Mouse (Mus musculus) R1 (cell line): ENCODE measurements around the gene Thg1l.

ENCODE experiments used
- DNase-seq: peaks from one replicate; pipeline ENCODE4 v3.0.0-alpha.2; 2018; ENCODE audit warnings: low read depth, low spot score

Gene Thg1l

DNA sequence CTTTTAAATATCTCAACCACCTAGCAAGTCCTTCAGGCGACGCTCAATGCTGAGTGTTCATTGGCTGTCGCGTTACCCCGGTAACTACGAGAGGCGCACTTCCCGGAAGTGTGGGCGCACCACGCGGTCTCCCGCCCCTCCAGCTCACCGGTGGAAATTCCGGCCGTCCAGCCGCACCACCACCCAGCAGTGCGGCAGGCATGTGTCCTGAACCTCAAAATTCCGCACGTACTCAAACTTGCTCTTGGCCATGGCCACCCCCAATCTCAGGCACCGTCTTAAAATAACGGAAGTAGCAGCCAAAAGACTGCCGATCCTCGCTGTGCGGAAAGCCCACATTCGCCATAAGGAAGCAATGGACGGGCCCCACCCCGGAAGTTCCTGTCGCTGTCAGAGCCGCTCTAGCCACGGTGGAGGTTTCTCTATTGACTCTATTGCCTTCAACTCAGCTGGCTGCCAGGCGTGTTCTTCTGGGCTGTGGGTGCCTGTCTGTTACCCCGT, at the start of gene Thg1l:
Thg1l (minus strand) TSS at position 368 of the 501 bp plus-strand sequence.
- peak; percentile 93 for DNase-seq

DNA sequence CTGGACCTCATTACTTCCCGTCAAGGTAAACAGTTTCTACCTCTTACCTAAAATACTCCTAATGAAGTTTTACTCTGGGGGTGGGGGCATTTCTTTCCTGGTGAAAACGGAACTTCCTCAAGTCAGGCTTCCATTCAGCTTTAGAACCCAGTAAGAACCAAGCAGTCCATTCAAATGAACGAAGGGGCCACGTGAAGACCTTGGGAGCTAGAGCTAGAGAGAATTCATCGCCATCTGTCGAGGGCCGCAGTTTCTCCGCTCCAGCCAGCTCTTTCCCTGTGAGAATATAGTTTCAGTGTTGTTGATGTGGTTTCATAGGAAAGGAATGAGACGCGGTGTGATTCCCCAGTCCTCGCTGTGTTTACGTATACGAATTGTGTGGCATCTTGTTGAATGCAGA, 36.8 kb upstream of the Thg1l start:
- peak; percentile 17 for DNase-seq

- peak; percentile 69 for DNase-seq
These were observed 36.3 kb upstream of the Thg1l start for GRCm38 (mm10) chr11:45991604-45992003.

DNA sequence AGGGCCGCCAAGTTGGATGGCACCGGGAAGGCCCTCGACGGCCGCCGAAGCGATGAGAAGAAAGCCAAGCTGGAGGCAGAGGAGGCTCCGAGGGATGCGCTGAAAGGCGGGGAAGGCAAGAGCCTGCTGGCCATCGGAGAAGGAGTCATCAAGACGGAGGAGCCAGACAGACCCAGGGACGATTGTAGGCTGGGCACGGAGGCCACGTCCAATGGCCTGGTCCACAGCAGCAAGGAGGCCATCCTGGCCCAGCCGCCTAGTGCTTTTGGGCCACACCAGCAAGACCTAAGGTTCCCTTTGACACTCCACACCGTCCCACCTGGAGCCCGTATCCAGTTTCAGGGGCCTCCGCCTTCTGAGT, 25.6 kb upstream of the Thg1l start:
- DNase-seq: no peak

GRCm38 (mm10) chr11:45979946-45980892, 24.9 kb upstream of the Thg1l start, which contains the start of gene Sox30:
Gene Sox30 (plus strand): TSS chr11:45980310.
- DNase-seq: peak; percentile 97

GRCm38 (mm10) chr11:45976061-45976460, 20.8 kb upstream of the Thg1l start:
- no peak for DNase-seq

GRCm38 (mm10) chr11:45974466-45974865, 19.2 kb upstream of the Thg1l start:
- no peak for DNase-seq

DNA sequence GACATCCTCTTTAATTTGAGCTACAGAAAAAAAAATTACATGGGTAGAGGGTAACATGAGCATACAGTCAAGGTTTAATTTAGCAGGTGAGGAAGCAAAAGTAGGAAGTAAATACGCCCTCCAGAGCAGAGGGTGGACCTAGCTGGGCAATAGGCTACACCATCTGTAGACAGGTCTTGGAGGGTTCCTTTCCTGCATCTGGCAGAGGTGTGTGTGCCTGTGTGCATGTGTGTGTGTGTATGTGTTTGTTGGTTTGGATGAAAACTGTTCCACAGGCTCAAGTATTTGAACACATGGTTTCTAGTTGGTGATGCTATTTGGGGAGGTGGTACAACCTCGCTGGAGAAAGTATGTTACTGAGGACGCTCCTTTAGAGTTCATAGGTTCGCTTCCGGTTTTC, 18.3 kb upstream of the Thg1l start:
- no peak for DNase-seq

GRCm38 (mm10) chr11:45968466-45968865, 13.2 kb upstream of the Thg1l start:
- peak; percentile 71 for DNase-seq

GRCm38 (mm10) chr11:45966896-45967295, 11.6 kb upstream of the Thg1l start:
- DNase-seq: no peak

DNA sequence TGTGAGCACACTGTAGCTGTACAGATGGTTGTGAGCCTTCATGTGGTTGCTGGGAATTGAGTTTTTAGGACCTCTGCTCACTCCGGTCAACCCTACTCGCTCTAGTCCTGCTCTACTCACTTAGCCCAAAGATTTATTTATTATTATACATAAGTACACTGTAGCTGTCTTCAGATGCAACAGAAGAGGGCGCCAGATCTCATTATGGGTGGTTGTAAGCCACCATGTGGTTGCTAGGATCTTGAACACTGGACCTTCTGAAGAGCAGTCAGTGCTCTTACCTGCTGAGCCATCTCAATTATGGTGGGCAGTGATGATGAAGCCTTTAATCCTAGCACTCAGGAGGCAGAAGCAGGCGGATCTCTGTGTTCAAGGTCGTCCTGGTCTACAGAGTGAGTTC, 4.7 kb upstream of the Thg1l start:
- DNase-seq: peak; percentile 46

GRCm38 (mm10) chr11:45959598-45959997, 4.3 kb upstream of the Thg1l start:
- peak; percentile 46 for DNase-seq

DNA sequence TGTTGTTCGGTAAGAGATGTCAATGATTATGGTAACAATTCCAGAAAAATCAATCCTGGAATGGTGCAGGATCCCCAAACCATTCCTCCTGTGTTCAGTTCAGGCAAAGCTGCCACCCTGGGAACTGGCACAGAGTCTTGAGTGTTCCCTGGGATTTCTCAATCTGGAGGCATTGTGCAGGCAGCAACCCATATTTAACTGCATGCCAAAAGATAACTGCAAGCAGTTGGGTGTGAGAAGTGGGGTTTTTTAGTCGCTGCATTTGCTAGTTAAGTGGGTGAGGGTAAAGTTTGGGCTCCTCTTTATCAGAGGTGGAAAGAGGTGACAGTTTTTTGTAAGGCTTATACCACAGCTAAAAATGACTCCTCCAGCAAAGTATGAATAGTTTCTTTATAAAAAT, 7.8 kb downstream of the Thg1l start:
- no peak for DNase-seq

GRCm38 (mm10) chr11:45946796-45947195, 8.5 kb downstream of the Thg1l start:
- DNase-seq: no peak

DNA sequence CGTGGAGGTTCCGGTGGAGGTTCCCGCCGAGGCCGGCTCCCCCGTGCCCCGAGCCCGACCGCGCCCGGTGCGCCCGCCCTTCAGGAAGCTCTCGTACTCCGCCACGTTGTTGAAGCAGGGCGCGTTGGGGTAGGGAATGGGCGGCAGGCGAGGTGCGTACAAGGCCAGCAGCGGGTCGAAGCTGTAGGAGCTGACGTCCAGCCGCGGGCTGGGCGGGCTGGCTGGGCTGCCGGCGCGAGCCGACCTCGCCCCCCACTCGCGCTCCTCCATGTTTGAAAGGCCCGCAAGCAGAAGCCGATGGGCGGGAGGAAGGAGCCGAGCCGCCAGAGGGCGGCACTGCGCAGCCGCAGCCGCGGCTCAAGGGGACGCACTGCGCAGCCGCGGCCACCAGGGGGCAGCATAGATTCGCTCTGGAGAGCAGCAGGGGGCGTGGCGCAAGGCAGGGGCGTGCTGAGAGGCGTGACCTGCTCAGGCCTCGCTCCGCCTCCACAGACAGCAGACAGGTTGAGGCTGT, 10.6 kb downstream of the Thg1l start, which contains the start of gene Lsm11:
Lsm11 (minus strand) TSS at position 293 of the 514 bp plus-strand sequence.
- DNase-seq: peak; percentile 89

- peak; percentile 55 for DNase-seq
These were observed 11.2 kb downstream of the Thg1l start for GRCm38 (mm10) chr11:45943891-45944642.

DNA sequence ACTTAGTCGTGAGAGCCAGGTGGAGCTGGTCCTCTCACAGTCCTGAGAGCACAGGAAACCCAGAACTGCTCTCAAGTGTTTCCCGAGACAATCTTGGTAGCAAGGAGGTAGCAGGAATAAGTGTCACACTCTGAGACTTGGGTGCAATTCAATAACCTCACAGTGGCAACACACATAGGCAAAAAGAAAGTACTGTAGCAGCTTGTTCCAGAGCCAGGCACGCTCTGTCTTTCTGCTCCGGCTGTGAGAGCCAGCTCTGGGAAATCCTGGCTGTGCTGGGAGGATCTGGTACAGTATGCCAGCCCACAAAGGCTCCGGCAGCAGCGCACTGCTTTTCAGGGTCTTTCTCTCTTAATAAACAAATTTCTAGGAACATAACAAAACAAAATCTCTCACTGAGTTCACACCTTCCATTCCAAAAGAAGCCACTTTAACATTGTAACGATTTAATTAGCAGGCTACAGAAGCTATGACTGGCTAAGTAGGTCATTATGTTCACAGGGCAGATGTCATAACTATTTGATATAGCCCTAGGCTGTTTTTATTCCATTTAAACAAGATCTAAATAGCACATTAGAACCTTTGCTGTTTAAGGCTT, 12.1 kb downstream of the Thg1l start:
- no peak for DNase-seq

DNA sequence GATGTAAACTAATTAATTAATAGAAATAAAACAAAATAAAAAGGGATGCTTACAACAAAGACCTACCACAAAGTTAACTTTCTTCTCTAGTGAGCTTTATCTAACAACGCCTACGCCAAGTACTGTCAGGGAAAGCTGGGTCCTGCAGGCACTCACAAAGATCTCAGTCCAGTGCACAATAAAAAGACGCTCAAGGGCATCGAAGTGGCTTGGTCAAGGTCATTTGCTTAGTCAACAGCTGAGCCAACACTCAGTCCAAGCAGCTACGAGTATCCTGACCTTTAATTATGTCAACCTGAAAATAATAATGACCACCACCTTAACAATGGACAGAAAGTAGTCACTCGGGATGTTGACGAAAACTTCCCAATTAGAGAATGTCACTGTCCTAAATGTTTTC, 13.0 kb downstream of the Thg1l start:
- DNase-seq: no peak

- DNase-seq: no peak
These were observed 16.4 kb downstream of the Thg1l start for GRCm38 (mm10) chr11:45938917-45939316.

- DNase-seq: no peak
These were observed 17.8 kb downstream of the Thg1l start for GRCm38 (mm10) chr11:45937478-45937877.

- no peak for DNase-seq
These were observed 22.5 kb downstream of the Thg1l start for GRCm38 (mm10) chr11:45932771-45933170.

GRCm38 (mm10) chr11:45929541-45929940, 25.8 kb downstream of the Thg1l start:
- no peak for DNase-seq
